Mouse (Mus musculus): Measurements from ENCODE around the gene Hspb6. TPM values are rescaled to one million over a fixed set of nuclear protein-coding genes. Genes with fewer than 3 reads are reported as not detected.

The Hspb6 gene
- polyA plus RNA-seq, 1 experiment from 2014 or later, result 6.3 TPM

- Histone ChIP-seq H3K4me2 (ENCODE audit: low read length) (peak overlapping the region; percentile 72), H3K4me1 (ENCODE audit: control insufficient read depth, insufficient read depth, low read length) (peaks cover 10% of the 10 kb centered on the region), H3K4me3 (replicated peaks; ENCODE audit: low read depth, low read length) (peak overlapping the region; percentile 95), H3K27ac (replicated peaks; ENCODE audit: low read depth, low read length) (peak overlapping the region; percentile 94), H3K27me3 (ENCODE audit: control insufficient read depth, insufficient read depth, low read length) (no peaks in the 10 kb centered on the region), H3K36me3 (ENCODE audit: control insufficient read depth, insufficient read depth, low read length) (peaks cover 37% of the 10 kb centered on the region), H3K9ac (replicated peaks; ENCODE audit: low read length) (peak overlapping the region; percentile 97), H3K9me3 (ENCODE audit: control insufficient read depth, low read length) (no peaks in the 10 kb centered on the region)
- peak; percentile 51 for DNase-seq
- peak; percentile 44 for ATAC-seq (ENCODE audit: low FRiP score, low TSS enrichment)
- WGBS, result under 1% methylated on average over 62 of the region's 67 CpGs
Observed at GRCm38 (mm10) chr7:30587842-30588667, 36.1 kb downstream of the Hspb6 start.

GRCm38 (mm10) chr7:30588676-30589434 is 36.9 kb downstream of the Hspb6 start, which contains the start of gene Kmt2b:
Kmt2b (minus strand) TSS chr7:30588726.
- peaks cover 10% of the 10 kb centered on the region for H3K4me1 ChIP-seq (ENCODE audit: control insufficient read depth, insufficient read depth, low read length)
- H3K4me3 ChIP-seq (replicated peaks; ENCODE audit: low read depth, low read length), result peak within 1 kb of the TSS; percentile 95
- H3K4me2 ChIP-seq (ENCODE audit: low read length), result peak within 1 kb of the TSS; percentile 72
- WGBS, result under 1% methylated on average over 56 of the region's 68 CpGs
- H3K9ac ChIP-seq (replicated peaks; ENCODE audit: low read length), result peak within 1 kb of the TSS; percentile 97
- peak; percentile 97 for DNase-seq
- no peaks in the 10 kb centered on the region for H3K9me3 ChIP-seq (ENCODE audit: control insufficient read depth, low read length)
- no peaks in the 10 kb centered on the region for H3K27me3 ChIP-seq (ENCODE audit: control insufficient read depth, insufficient read depth, low read length)
- H3K36me3 ChIP-seq (ENCODE audit: control insufficient read depth, insufficient read depth, low read length), result peaks cover 29% of the 10 kb centered on the region
- peak; percentile 95 for ATAC-seq (ENCODE audit: low FRiP score, low TSS enrichment)
- H3K27ac ChIP-seq (replicated peaks; ENCODE audit: low read depth, low read length), result peak within 1 kb of the TSS; percentile 94

GRCm38 (mm10) chr7:30589435-30590301 is 37.7 kb downstream of the Hspb6 start:
- H3K4me1 ChIP-seq (ENCODE audit: control insufficient read depth, insufficient read depth, low read length), result peaks cover 10% of the 10 kb centered on the region
- H3K4me3 ChIP-seq (replicated peaks; ENCODE audit: low read depth, low read length), result peak overlapping the region; percentile 95
- H3K27me3 ChIP-seq (ENCODE audit: control insufficient read depth, insufficient read depth, low read length), result no peaks in the 10 kb centered on the region
- no peaks in the 10 kb centered on the region for H3K9me3 ChIP-seq (ENCODE audit: control insufficient read depth, low read length)
- peak overlapping the region; percentile 94 for H3K27ac ChIP-seq (replicated peaks; ENCODE audit: low read depth, low read length)
- H3K4me2 ChIP-seq (ENCODE audit: low read length), result peak overlapping the region; percentile 72
- WGBS, result 30% methylated on average over 40 of the region's 40 CpGs
- ATAC-seq (ENCODE audit: low FRiP score, low TSS enrichment), result peak; percentile 65
- DNase-seq, result peak; percentile 94
- peak overlapping the region; percentile 97 for H3K9ac ChIP-seq (replicated peaks; ENCODE audit: low read length)
- H3K36me3 ChIP-seq (ENCODE audit: control insufficient read depth, insufficient read depth, low read length), result peaks cover 21% of the 10 kb centered on the region

GRCm38 (mm10) chr7:30590927-30591604 is 39.1 kb downstream of the Hspb6 start:
- H3K4me1 ChIP-seq (ENCODE audit: control insufficient read depth, insufficient read depth, low read length), result peaks cover 10% of the 10 kb centered on the region
- H3K9me3 ChIP-seq (ENCODE audit: control insufficient read depth, low read length), result no peaks in the 10 kb centered on the region
- 88% methylated on average over 9 of the region's 9 CpGs for WGBS
- no peak overlapping the region for H3K4me3 ChIP-seq (replicated peaks; ENCODE audit: low read depth, low read length)
- no peak for DNase-seq
- H3K36me3 ChIP-seq (ENCODE audit: control insufficient read depth, insufficient read depth, low read length), result peaks cover 7% of the 10 kb centered on the region; the same call in 1 of the 2 replicates
- ATAC-seq (ENCODE audit: low FRiP score, low TSS enrichment), result no peak
- no peak overlapping the region for H3K27ac ChIP-seq (replicated peaks; ENCODE audit: low read depth, low read length)
- H3K27me3 ChIP-seq (ENCODE audit: control insufficient read depth, insufficient read depth, low read length), result no peaks in the 10 kb centered on the region
- H3K4me2 ChIP-seq (ENCODE audit: low read length), result no peak overlapping the region
- no peak overlapping the region for H3K9ac ChIP-seq (replicated peaks; ENCODE audit: low read length)

GRCm38 (mm10) chr7:30591605-30591951 is 39.6 kb downstream of the Hspb6 start:
- ATAC-seq (ENCODE audit: low FRiP score, low TSS enrichment) (no peak), DNase-seq (no peak)
- Histone ChIP-seq H3K4me1 (ENCODE audit: control insufficient read depth, insufficient read depth, low read length) (peaks cover 10% of the 10 kb centered on the region), H3K36me3 (ENCODE audit: control insufficient read depth, insufficient read depth, low read length) (peaks cover 2% of the 10 kb centered on the region; the same call in 1 of the 2 replicates), H3K9ac (replicated peaks; ENCODE audit: low read length) (no peak overlapping the region), H3K4me3 (replicated peaks; ENCODE audit: low read depth, low read length) (no peak overlapping the region), H3K9me3 (ENCODE audit: control insufficient read depth, low read length) (no peaks in the 10 kb centered on the region), H3K4me2 (ENCODE audit: low read length) (no peak overlapping the region), H3K27me3 (ENCODE audit: control insufficient read depth, insufficient read depth, low read length) (no peaks in the 10 kb centered on the region), H3K27ac (replicated peaks; ENCODE audit: low read depth, low read length) (no peak overlapping the region)
- 27% methylated on average over 4 of the region's 4 CpGs for WGBS

DNA sequence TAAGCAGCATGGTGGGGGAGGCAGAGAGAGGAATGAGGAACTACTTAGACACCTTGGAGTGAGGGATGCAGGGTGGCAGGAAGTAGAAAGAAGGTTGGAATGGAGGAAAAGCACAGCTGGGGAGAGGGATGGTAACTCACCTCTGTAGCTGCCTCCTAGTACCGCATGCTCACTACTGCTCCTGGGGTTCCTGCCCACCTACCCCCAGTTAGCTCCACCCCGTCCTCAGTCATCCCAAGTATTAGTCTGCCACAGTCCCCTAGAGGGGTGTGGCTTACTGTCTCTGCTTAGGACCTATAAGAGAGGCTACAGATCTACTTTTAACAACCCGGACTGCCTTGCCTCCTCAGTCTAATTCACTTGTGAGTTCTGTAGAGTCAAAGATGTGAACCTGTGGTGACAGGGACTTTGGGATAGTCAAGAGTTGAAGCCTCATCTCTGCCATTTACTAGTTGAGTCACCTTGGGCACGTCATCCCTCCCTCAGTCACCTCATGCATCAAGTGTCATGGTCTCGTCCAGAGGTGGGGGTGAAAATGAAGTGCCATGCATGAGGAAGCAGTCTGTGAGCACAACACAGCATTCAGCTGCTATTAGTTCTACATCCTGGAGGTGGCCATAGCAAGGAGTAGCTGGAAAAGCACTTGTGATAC is 40.9 kb downstream of the Hspb6 start:
- H3K27ac ChIP-seq (replicated peaks; ENCODE audit: low read depth, low read length), result no peak overlapping the region
- 57% methylated on average over 5 of the region's 5 CpGs for WGBS

DNA sequence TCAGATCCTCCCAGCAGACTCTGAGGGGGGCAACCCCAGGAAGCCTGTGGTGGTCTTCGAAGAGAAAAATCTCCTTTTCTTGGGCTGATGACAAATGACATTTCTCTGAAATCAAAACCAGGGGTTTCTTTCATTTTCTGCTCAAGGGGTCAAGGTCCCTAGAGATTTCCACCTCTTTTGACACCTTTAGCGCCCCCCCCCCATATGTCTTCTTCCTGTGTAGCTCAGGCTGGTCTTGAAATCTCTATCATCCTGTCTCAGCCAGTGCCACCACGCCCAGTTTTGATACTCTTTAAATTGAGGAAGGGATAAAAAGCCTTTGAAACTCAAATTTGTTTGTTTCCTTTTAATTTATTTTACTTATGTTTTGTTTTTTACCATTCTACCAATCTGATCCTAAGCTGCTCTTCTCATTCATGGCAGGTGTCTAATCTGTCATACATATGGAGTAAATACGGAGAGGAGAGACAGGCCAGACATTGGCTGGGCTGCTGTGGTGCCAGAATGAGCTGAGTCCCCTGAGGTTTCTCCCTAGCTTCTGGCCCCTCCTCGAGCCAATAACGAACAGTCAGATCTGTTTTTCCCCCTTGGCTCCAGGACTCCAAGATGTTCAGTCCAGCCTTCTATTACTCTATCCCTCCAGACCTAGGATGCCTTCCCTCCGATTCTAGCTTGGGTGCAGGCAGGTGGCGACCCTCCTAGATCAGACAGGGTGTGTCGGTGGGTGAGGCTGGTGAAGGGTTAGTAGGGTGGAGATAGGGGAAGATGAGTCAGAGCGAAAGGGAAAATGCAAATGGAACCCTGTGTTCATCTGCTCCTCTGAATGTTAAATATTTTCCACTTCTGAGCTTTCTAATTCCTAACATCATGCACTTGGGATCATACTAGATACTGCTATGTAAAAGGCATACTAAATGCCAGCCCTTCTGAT is 41.9 kb downstream of the Hspb6 start:
- no peaks in the 10 kb centered on the region for H3K9me3 ChIP-seq (ENCODE audit: control insufficient read depth, low read length)
- H3K9ac ChIP-seq (replicated peaks; ENCODE audit: low read length), result no peak overlapping the region
- ATAC-seq (ENCODE audit: low FRiP score, low TSS enrichment), result no peak
- H3K4me2 ChIP-seq (ENCODE audit: low read length), result no peak overlapping the region
- H3K36me3 ChIP-seq (ENCODE audit: control insufficient read depth, insufficient read depth, low read length), result no peaks in the 10 kb centered on the region
- no peaks in the 10 kb centered on the region for H3K4me1 ChIP-seq (ENCODE audit: control insufficient read depth, insufficient read depth, low read length)
- WGBS, result 72% methylated on average over 10 of the region's 10 CpGs
- H3K27ac ChIP-seq (replicated peaks; ENCODE audit: low read depth, low read length), result no peak overlapping the region
- H3K4me3 ChIP-seq (replicated peaks; ENCODE audit: low read depth, low read length), result no peak overlapping the region
- DNase-seq, result no peak
- H3K27me3 ChIP-seq (ENCODE audit: control insufficient read depth, insufficient read depth, low read length), result no peaks in the 10 kb centered on the region

More for the DNA sequence above, 40.9 kb downstream of the Hspb6 start:
- Histone ChIP-seq H3K4me3 (replicated peaks; ENCODE audit: low read depth, low read length) (no peak overlapping the region), H3K9ac (replicated peaks; ENCODE audit: low read length) (no peak overlapping the region), H3K9me3 (ENCODE audit: control insufficient read depth, low read length) (no peaks in the 10 kb centered on the region), H3K27me3 (ENCODE audit: control insufficient read depth, insufficient read depth, low read length) (no peaks in the 10 kb centered on the region), H3K4me2 (ENCODE audit: low read length) (no peak overlapping the region), H3K4me1 (ENCODE audit: control insufficient read depth, insufficient read depth, low read length) (no peaks in the 10 kb centered on the region), H3K36me3 (ENCODE audit: control insufficient read depth, insufficient read depth, low read length) (no peaks in the 10 kb centered on the region)
- no peak for DNase-seq
- no peak for ATAC-seq (ENCODE audit: low FRiP score, low TSS enrichment)

Measured in midbrain, embryonic 14.5 days (tissue).